Mouse (Mus musculus): ENCODE results near the gene Fxyd5.

DNA sequence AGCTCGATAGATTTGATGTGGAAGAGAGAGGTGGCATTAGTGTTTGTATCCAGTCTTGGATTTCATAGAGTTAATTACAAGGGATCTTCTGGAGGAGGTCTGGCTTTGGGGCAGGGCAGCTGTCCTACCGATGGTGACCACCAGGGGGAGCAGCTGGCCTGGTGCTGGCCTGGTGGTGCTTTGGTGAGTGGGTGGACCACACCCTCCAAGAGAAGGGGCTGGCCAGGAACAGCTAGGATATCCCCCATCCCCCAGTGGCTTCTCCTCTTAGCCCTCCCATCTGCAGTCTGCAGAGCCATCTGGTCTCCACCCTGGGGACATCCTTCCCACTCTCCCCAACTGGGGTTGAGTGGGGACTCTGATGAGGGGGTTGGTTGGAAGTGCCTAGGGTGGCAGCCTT is 16.8 kb upstream of the Fxyd5 start, which contains the start of gene Lgi4:
- TF ChIP-seq POLR2A (IDR thresholded peaks at IDR 0.05; ENCODE audit: low read depth, low read length) (no peak), CTCF (IDR thresholded peaks at IDR 0.05; ENCODE audit: borderline replicate concordance, insufficient read depth, low read length) (peak; percentile 87)

Measured in embryonic fibroblast, embryonic 13.5 days (primary cell).